Mouse (Mus musculus) heart, embryonic 10.5 days (tissue): ENCODE data around the gene Bbs9. TPM values are rescaled to one million over a fixed set of nuclear protein-coding genes. Genes with fewer than 3 reads are reported as not detected.

ENCODE experiments used
- DNase-seq: peaks from one replicate; pipeline ENCODE4 v3.0.0-alpha.2; 2017; ENCODE audit warnings: low spot score
- H3K27ac ChIP-seq: fragments of 300-500 bp; sonication (generic); 2 replicates; pipeline ENCODE4 v1.5.1; 2016; ENCODE audit warnings: mild to moderate bottlenecking
- H3K27me3 ChIP-seq: fragments of 300-500 bp; sonication (generic); 2 replicates; pipeline ENCODE4 v1.6.1; 2016; ENCODE audit warnings: mild to moderate bottlenecking; ENCODE audit not compliant: poor library complexity, insufficient read depth, severe bottlenecking
- H3K36me3 ChIP-seq: fragments of 300-500 bp; sonication (generic); 2 replicates; pipeline ENCODE4 v1.6.1; 2016; ENCODE audit warnings: mild to moderate bottlenecking, moderate library complexity
- H3K4me1 ChIP-seq: fragments of 300-500 bp; sonication (generic); 2 replicates; pipeline ENCODE4 v1.6.1; 2016; ENCODE audit warnings: mild to moderate bottlenecking
- H3K4me3 ChIP-seq: fragments of 300-500 bp; sonication (generic); 2 replicates; pipeline ENCODE4 v1.5.1; 2016; ENCODE audit warnings: mild to moderate bottlenecking, moderate library complexity
- H3K9me3 ChIP-seq: fragments of 300-500 bp; sonication (generic); 2 replicates; pipeline ENCODE4 v1.6.1; 2016; ENCODE audit warnings: mild to moderate bottlenecking, moderate library complexity
- WGBS: fragments of 180-500 bp; shearing (Covaris S2); methylation state at CpG from one replicate; pipeline ENCODE4 v1.1.7; 2016; 5-methylcytosine and 5-hydroxymethylcytosine counted together
- polyA plus RNA-seq: library from polyadenylated mRNA; unstranded; fragments of >200 nt; fragmentation: Nextera tagmentation; extraction: Ambion mirVana; gene quantifications from 2 replicates; pipeline ENCODE4 v1.2.1, GENCODE M21; 2016

The Bbs9 gene
- polyA plus RNA-seq, 1 experiment from 2014 or later, result 6.7 TPM

- no peaks in the 10 kb centered on the region for H3K27me3 ChIP-seq
- H3K4me1 ChIP-seq, result 0 out of 2 replicates have a peak, but pooled peaks cover under 1% of the 10 kb centered on the region
- H3K27ac ChIP-seq, result no peak overlapping the region
- WGBS, result 74% methylated on average over 3 of the region's 3 CpGs
- no peak for DNase-seq
- no peak overlapping the region for H3K4me3 ChIP-seq
- no peaks in the 10 kb centered on the region for H3K36me3 ChIP-seq
- H3K9me3 ChIP-seq, result no peaks in the 10 kb centered on the region
These were observed 152.4 kb downstream of the Bbs9 start for GRCm38 (mm10) chr9:22627912-22628311.

GRCm38 (mm10) chr9:22632800-22633485, 157.4 kb downstream of the Bbs9 start:
- Histone ChIP-seq H3K27ac (peak overlapping the region; percentile 44; the same call in 1 of the 2 replicates), H3K9me3 (no peaks in the 10 kb centered on the region), H3K27me3 (no peaks in the 10 kb centered on the region), H3K4me1 (0 out of 2 replicates have a peak, but pooled peaks cover 5% of the 10 kb centered on the region), H3K4me3 (no peak overlapping the region), H3K36me3 (no peaks in the 10 kb centered on the region)
- WGBS, result 62% methylated on average over 9 of the region's 9 CpGs
- peak; percentile 86 for DNase-seq

GRCm38 (mm10) chr9:22638502-22638901, 163.0 kb downstream of the Bbs9 start:
- Histone ChIP-seq H3K36me3 (no peaks in the 10 kb centered on the region), H3K4me1 (peaks cover 11% of the 10 kb centered on the region; the same call in 1 of the 2 replicates), H3K27ac (no peak overlapping the region), H3K27me3 (no peaks in the 10 kb centered on the region), H3K4me3 (no peak overlapping the region), H3K9me3 (no peaks in the 10 kb centered on the region)
- no peak for DNase-seq
- WGBS, result 88% methylated on average over 5 of the region's 5 CpGs

- Histone ChIP-seq H3K4me1 (peaks cover 11% of the 10 kb centered on the region; the same call in 1 of the 2 replicates), H3K27ac (no peak overlapping the region), H3K36me3 (no peaks in the 10 kb centered on the region), H3K4me3 (no peak overlapping the region), H3K27me3 (no peaks in the 10 kb centered on the region), H3K9me3 (no peaks in the 10 kb centered on the region)
- DNase-seq, result no peak
- 53% methylated on average over 13 of the region's 13 CpGs for WGBS
These were observed 165.3 kb downstream of the Bbs9 start for GRCm38 (mm10) chr9:22640683-22641431.

- WGBS, result 81% methylated on average over 6 of the region's 6 CpGs
- H3K27me3 ChIP-seq, result no peaks in the 10 kb centered on the region
- H3K27ac ChIP-seq, result no peak overlapping the region
- no peak overlapping the region for H3K4me3 ChIP-seq
- H3K4me1 ChIP-seq, result peaks cover 8% of the 10 kb centered on the region; the same call in 1 of the 2 replicates
- no peak for DNase-seq
- no peaks in the 10 kb centered on the region for H3K9me3 ChIP-seq
- H3K36me3 ChIP-seq, result no peaks in the 10 kb centered on the region
These were observed 170.4 kb downstream of the Bbs9 start for GRCm38 (mm10) chr9:22645844-22646390.

- 81% methylated on average over 3 of the region's 3 CpGs for WGBS
- Histone ChIP-seq H3K4me3 (no peak overlapping the region), H3K27me3 (no peaks in the 10 kb centered on the region), H3K27ac (no peak overlapping the region), H3K36me3 (no peaks in the 10 kb centered on the region), H3K9me3 (no peaks in the 10 kb centered on the region), H3K4me1 (0 out of 2 replicates have a peak, but pooled peaks cover 3% of the 10 kb centered on the region)
- DNase-seq, result no peak
These were observed 170.9 kb downstream of the Bbs9 start for GRCm38 (mm10) chr9:22646461-22646860.

- Histone ChIP-seq H3K36me3 (no peaks in the 10 kb centered on the region), H3K27me3 (no peaks in the 10 kb centered on the region), H3K4me3 (no peak overlapping the region), H3K9me3 (no peaks in the 10 kb centered on the region), H3K27ac (no peak overlapping the region), H3K4me1 (no peaks in the 10 kb centered on the region)
- no peak for DNase-seq
- WGBS, result 91% methylated on average over 3 of the region's 3 CpGs
These were observed 172.6 kb downstream of the Bbs9 start for GRCm38 (mm10) chr9:22648163-22648562.

- Histone ChIP-seq H3K9me3 (no peaks in the 10 kb centered on the region), H3K36me3 (no peaks in the 10 kb centered on the region), H3K27ac (no peak overlapping the region), H3K4me1 (no peaks in the 10 kb centered on the region), H3K27me3 (no peaks in the 10 kb centered on the region), H3K4me3 (no peak overlapping the region)
- WGBS, result 80% methylated on average over 10 of the region's 10 CpGs
- no peak for DNase-seq
These were observed 174.1 kb downstream of the Bbs9 start for GRCm38 (mm10) chr9:22649606-22650005.

GRCm38 (mm10) chr9:22650781-22651180, 175.3 kb downstream of the Bbs9 start:
- 98% methylated on average over 1 of the region's 1 CpGs for WGBS
- H3K36me3 ChIP-seq, result no peaks in the 10 kb centered on the region
- H3K4me3 ChIP-seq, result no peak overlapping the region
- H3K9me3 ChIP-seq, result no peaks in the 10 kb centered on the region
- no peak for DNase-seq
- no peaks in the 10 kb centered on the region for H3K27me3 ChIP-seq
- no peak overlapping the region for H3K27ac ChIP-seq
- no peaks in the 10 kb centered on the region for H3K4me1 ChIP-seq

GRCm38 (mm10) chr9:22651619-22652018, 176.1 kb downstream of the Bbs9 start:
- no peaks in the 10 kb centered on the region for H3K36me3 ChIP-seq
- H3K27ac ChIP-seq, result no peak overlapping the region
- DNase-seq, result no peak
- H3K9me3 ChIP-seq, result no peaks in the 10 kb centered on the region
- H3K4me1 ChIP-seq, result no peaks in the 10 kb centered on the region
- no peaks in the 10 kb centered on the region for H3K27me3 ChIP-seq
- H3K4me3 ChIP-seq, result no peak overlapping the region
- WGBS, result 91% methylated on average over 3 of the region's 3 CpGs

- no peaks in the 10 kb centered on the region for H3K9me3 ChIP-seq
- no peaks in the 10 kb centered on the region for H3K4me1 ChIP-seq
- H3K27me3 ChIP-seq, result no peaks in the 10 kb centered on the region
- WGBS, result 72% methylated on average over 11 of the region's 11 CpGs
- no peaks in the 10 kb centered on the region for H3K36me3 ChIP-seq
- no peak for DNase-seq
- H3K27ac ChIP-seq, result no peak overlapping the region
- no peak overlapping the region for H3K4me3 ChIP-seq
These were observed 179.3 kb downstream of the Bbs9 start for GRCm38 (mm10) chr9:22654726-22655393.

GRCm38 (mm10) chr9:22657216-22657615, 181.7 kb downstream of the Bbs9 start:
- WGBS, result 82% methylated on average over 5 of the region's 5 CpGs
- no peak overlapping the region for H3K27ac ChIP-seq

GRCm38 (mm10) chr9:22665155-22665554, 189.6 kb downstream of the Bbs9 start:
- Histone ChIP-seq H3K27me3 (no peaks in the 10 kb centered on the region), H3K9me3 (no peaks in the 10 kb centered on the region), H3K27ac (no peak overlapping the region), H3K36me3 (no peaks in the 10 kb centered on the region), H3K4me3 (no peak overlapping the region), H3K4me1 (no peaks in the 10 kb centered on the region)
- DNase-seq, result no peak
- 79% methylated on average over 8 of the region's 8 CpGs for WGBS

More at GRCm38 (mm10) chr9:22657216-22657615, 181.7 kb downstream of the Bbs9 start:
- Histone ChIP-seq H3K4me1 (no peaks in the 10 kb centered on the region), H3K36me3 (no peaks in the 10 kb centered on the region), H3K4me3 (no peak overlapping the region), H3K9me3 (no peaks in the 10 kb centered on the region), H3K27me3 (no peaks in the 10 kb centered on the region)
- DNase-seq, result no peak
